Mouse (Mus musculus) spleen, adult 2 months (tissue): ENCODE measurements around the gene Arid1a.

Experiments
- CTCF ChIP-seq: fragments of 200-500 bp; IDR thresholded peaks from 2 replicates; pipeline ENCODE4 v1.5.1; 2011; ENCODE audit warnings: mild to moderate bottlenecking, inconsistent platforms; ENCODE audit not compliant: insufficient read depth, insufficient read length, insufficient replicate concordance; ENCODE audit errors: extremely low read depth
- POLR2A ChIP-seq: fragments of 200-500 bp; IDR thresholded peaks from 2 replicates; pipeline ENCODE4 v1.6.1; 2011; ENCODE audit warnings: low read depth, low read length, inconsistent platforms

GRCm38 (mm10) chr4:133800589-133800988 lies 44.0 kb upstream of the Arid1a start:
- TF ChIP-seq POLR2A, result no peak
- TF ChIP-seq CTCF, result no peak
